Comparison of ENCODE assay signal across 17 mouse cellular contexts in genomic region chr15:27671612-27672245, GRCm38 (mm10). TPM values are rescaled to one million over a fixed set of nuclear protein-coding genes. Genes with fewer than 3 reads are reported as not detected.
DNase-seq lines count a peak whose midpoint lies in the region; ATAC-seq and TF ChIP-seq lines count a peak whose summit lies in the region.
"Had no signal": no experiment of that assay in that cellular context is flagged by ENCODE, and none has a peak within 500 bp of the region (broad histone marks: within the 10 kb centered on the region; RNA-seq: fewer than 3 reads in every experiment).

No protein-coding gene starts in this region.

- no peak for TF ChIP-seq RAD21 in MEL (IDR thresholded peaks at IDR 0.05; ENCODE audit: low read depth, low read length)

- H3K9ac ChIP-seq in liver, embryonic 11.5 days (ENCODE audit: low read depth, low read length) = no peak overlapping the region
- H3K9ac ChIP-seq in MEL (ENCODE audit: control insufficient read depth, low read depth, low read length, poor library complexity, severe bottlenecking) = peak overlapping the region; percentile 15
- no peak overlapping the region for H3K9ac ChIP-seq in liver, embryonic 12.5 days
- H3K9ac ChIP-seq: hindbrain, embryonic 15.5 days; limb, embryonic 15.5 days; midbrain, embryonic 12.5 days; neural tube, embryonic 12.5 days had no signal

- no peaks in the 10 kb centered on the region for H3K9me3 ChIP-seq in liver, embryonic 11.5 days (ENCODE audit: control insufficient read depth, low read length)
- no peaks in the 10 kb centered on the region for H3K9me3 ChIP-seq in MEL (replicated peaks; ENCODE audit: insufficient read depth, low read length)
- H3K9me3 ChIP-seq in liver, embryonic 12.5 days (replicated peaks) = no peaks in the 10 kb centered on the region
- H3K9me3 ChIP-seq: G1E; hindbrain, embryonic 15.5 days; limb, embryonic 15.5 days; midbrain, embryonic 12.5 days; neural tube, embryonic 12.5 days had no signal

- peaks cover 17% of the 10 kb centered on the region for H3K4me1 ChIP-seq in liver, embryonic 11.5 days (replicated peaks; ENCODE audit: control insufficient read depth, insufficient read depth, low read length)
- H3K4me1 ChIP-seq in MEL (ENCODE audit: control insufficient read depth in 1 of 2, insufficient read depth in 2 of 2, low read length in 2 of 2) = peaks cover 24 to 34% of the 10 kb centered on the region in 2 experiments
- peaks cover 44% of the 10 kb centered on the region for H3K4me1 ChIP-seq in liver, embryonic 12.5 days
- H3K4me1 ChIP-seq: limb, embryonic 15.5 days; neural tube, embryonic 12.5 days had no signal

- DNase-seq in liver, embryonic 11.5 days (ENCODE audit: low spot score) = no peak
- no peak for DNase-seq in liver
- DNase-seq in MEL (ENCODE audit: low read depth, low spot score) = peak; percentile 84
- DNase-seq in right cerebral cortex, postnatal 4 days = no peak
- DNase-seq in right cerebral cortex, postnatal 14 days = no peak
- DNase-seq in kidney, adult 11 months = no peak
- DNase-seq: cerebellum, adult 11-12 months; gastrocnemius, postnatal 14 days; kidney, adult 8-10 months had no signal

- H3K27me3 ChIP-seq in liver, embryonic 11.5 days (replicated peaks; ENCODE audit: control insufficient read depth, insufficient read depth, low read length) = no peaks in the 10 kb centered on the region
- H3K27me3 ChIP-seq in MEL (ENCODE audit: control insufficient read depth in 1 of 2, insufficient read depth in 2 of 2, low read length in 2 of 2) = no peaks in the 10 kb centered on the region
- H3K27me3 ChIP-seq in liver, embryonic 12.5 days (replicated peaks) = no peaks in the 10 kb centered on the region
- H3K27me3 ChIP-seq: hindbrain, embryonic 15.5 days; limb, embryonic 15.5 days; neural tube, embryonic 12.5 days had no signal

- H3K36me3 ChIP-seq in liver, embryonic 11.5 days (ENCODE audit: control insufficient read depth, insufficient read depth, low read length) = no peaks in the 10 kb centered on the region
- H3K36me3 ChIP-seq in MEL (ENCODE audit: control insufficient read depth in 1 of 2, insufficient read depth in 2 of 2, low read length in 2 of 2) = peaks cover 0 to 24% of the 10 kb centered on the region in 2 experiments; a peak in 2 of 4 replicates
- H3K36me3 ChIP-seq in liver, embryonic 12.5 days = no peaks in the 10 kb centered on the region
- H3K36me3 ChIP-seq: G1E; hindbrain, embryonic 15.5 days; limb, embryonic 15.5 days; midbrain, embryonic 12.5 days; neural tube, embryonic 12.5 days had no signal

- H3K27ac ChIP-seq in liver, embryonic 11.5 days (ENCODE audit: low read depth, low read length) = no peak overlapping the region
- H3K27ac ChIP-seq in MEL (ENCODE audit: control insufficient read depth, low read depth, low read length) = peak overlapping the region; percentile 18
- H3K27ac ChIP-seq in liver, embryonic 12.5 days = no peak overlapping the region
- H3K27ac ChIP-seq: hindbrain, embryonic 15.5 days; limb, embryonic 15.5 days; midbrain, embryonic 12.5 days; neural tube, embryonic 12.5 days had no signal

- no peaks in the 10 kb centered on the region for H3K79me2 ChIP-seq in MEL (ENCODE audit: control insufficient read depth, insufficient read depth, low read length, poor library complexity)

- no peak for TF ChIP-seq CTCF in MEL (IDR thresholded peaks at IDR 0.05 in 2 of 3, conservative IDR thresholded peaks at IDR 0.05 in 1 of 3; ENCODE audit: control insufficient read depth in 1 of 3, insufficient read depth in 1 of 3, low read depth in 2 of 3, low read length in 3 of 3, poor library complexity in 1 of 3, severe bottlenecking in 1 of 3)

- WGBS in liver, embryonic 11.5 days = 59% methylated on average over 10 of the region's 10 CpGs
- WGBS in liver, embryonic 12.5 days (ENCODE audit: insufficient replicate concordance) = 27% methylated on average over 10 of the region's 10 CpGs

- 0 out of 2 replicates have a peak, but pooled peaks have one; percentile 6 for ATAC-seq in liver, embryonic 11.5 days (replicated peaks; ENCODE audit: low FRiP score)
- peak; percentile 25; the same call in 1 of the 2 replicates for ATAC-seq in liver, embryonic 12.5 days
- ATAC-seq in megakaryocyte-erythroid progenitor cell, adult 5-6 weeks (replicated peaks; ENCODE audit: low FRiP score, low TSS enrichment, poor library complexity, severe bottlenecking) = 0 out of 2 replicates have a peak, but pooled peaks have one; percentile 12

- TF ChIP-seq EP300 in MEL (IDR thresholded peaks at IDR 0.05; ENCODE audit: low read depth in 1 of 2, low read length in 2 of 2) = peak; percentile 83 to 86

- TF ChIP-seq POLR2A in MEL (IDR thresholded peaks at IDR 0.05; ENCODE audit: control insufficient read depth in 1 of 2, insufficient read depth in 1 of 2, low read depth in 1 of 2, low read length in 2 of 2, poor library complexity in 1 of 2) = 0 out of 4 replicates have a peak, but pooled peaks of 1 of the 2 experiments have one; percentile 4

- no peak overlapping the region for H3K4me2 ChIP-seq in liver, embryonic 11.5 days
- H3K4me2 ChIP-seq in liver, embryonic 12.5 days = peak overlapping the region; percentile 34; the same call in 1 of the 2 replicates
- H3K4me2 ChIP-seq: hindbrain, embryonic 15.5 days; limb, embryonic 15.5 days; midbrain, embryonic 12.5 days; neural tube, embryonic 12.5 days had no signal

- H3K4me3 ChIP-seq in liver, embryonic 11.5 days (ENCODE audit: low read depth, low read length) = no peak overlapping the region
- peak overlapping the region; percentile 22 to 60 for H3K4me3 ChIP-seq in MEL (ENCODE audit: control insufficient read depth in 1 of 2, insufficient read depth in 1 of 2, low read depth in 2 of 2, low read length in 2 of 2)
- H3K4me3 ChIP-seq in liver, embryonic 12.5 days = no peak overlapping the region
- H3K4me3 ChIP-seq: erythroblast, embryonic 14.5 days; hindbrain, embryonic 15.5 days; limb, embryonic 15.5 days; midbrain, embryonic 12.5 days; neural tube, embryonic 12.5 days had no signal

TF ChIP-seq in MEL, 35 proteins besides CTCF, POLR2A, EP300 and RAD21:
- TF ChIP-seq TCF12 (IDR thresholded peaks at IDR 0.05; ENCODE audit: low read depth, low read length) (peak; percentile 83), HCFC1 (IDR thresholded peaks at IDR 0.05; ENCODE audit: low read depth, low read length) (no peak; the same call in 1 of the 2 replicates), CHD2 (IDR thresholded peaks at IDR 0.05; ENCODE audit: low read length) (no peak), GATA1 (IDR thresholded peaks at IDR 0.05; ENCODE audit: low read depth, low read length) (peak; percentile 89), TBP (IDR thresholded peaks at IDR 0.05; ENCODE audit: low read depth, low read length) (no peak), MAZ (IDR thresholded peaks at IDR 0.05; ENCODE audit: low read depth, low read length) (peak; percentile 43; the same call in 1 of the 2 replicates), BHLHE40 (IDR thresholded peaks at IDR 0.05; ENCODE audit: borderline replicate concordance, low read depth, low read length) (no peak), SIN3A (IDR thresholded peaks at IDR 0.05; ENCODE audit: low read length) (no peak), TAL1 (IDR thresholded peaks at IDR 0.05; ENCODE audit: low read length) (peak; percentile 64), RCOR1 (IDR thresholded peaks at IDR 0.05; ENCODE audit: low read depth, low read length) (peak; percentile 71; the same call in 1 of the 2 replicates), ETS1 (IDR thresholded peaks at IDR 0.05; ENCODE audit: low read depth, low read length) (peak; percentile 96), MYC (IDR thresholded peaks at IDR 0.05; ENCODE audit: low read depth, low read length) (0 out of 2 replicates have a peak, but pooled peaks have one; percentile 5)
TF ChIP-seq in MEL: peak in this region for 7.

RNA-seq across cellular contexts. Expression of gene Otulinl, which starts 9.7 kb away (rescaled TPM):
- polyA plus RNA-seq in liver, embryonic 11.5 days (2014; fragmentation: Nextera tagmentation; extraction: Ambion mirVana) = 13.4 and 14.7 TPM in 2 replicates
- 0.42 and 0.50 TPM in 2 replicates for total RNA-seq in MEL (2012; rRNA removed)
- polyA plus RNA-seq in MEL (2012; ENCODE audit: insufficient read depth in 1 of 2, insufficient read length in 2 of 2, low read depth in 1 of 2, low replicate concordance in 2 of 2, missing spikeins in 1 of 2) = under 1 TPM in 1 of 2 experiments, not detected in 1; 0.14 TPM
- polyA plus RNA-seq in liver, embryonic 12.5 days (2016; fragmentation: Nextera tagmentation; extraction: Ambion mirVana) = 7.6 and 8.7 TPM in 2 replicates
- total RNA-seq in megakaryocyte-erythroid progenitor cell, adult 5-6 weeks (2014; fragmentation: Nextera tagmentation) = 6.9 and 12.7 TPM in 2 replicates
- total RNA-seq in megakaryocyte-erythroid progenitor cell, adult 5-6 weeks (2017) = 3.6 and 4.0 TPM in 2 replicates
- total RNA-seq: G1E had no signal
- polyA plus RNA-seq: G1E had no signal

RNA-seq across cellular contexts. Expression of gene Otulin, which starts 41.2 kb away (rescaled TPM):
- polyA plus RNA-seq in liver, embryonic 11.5 days (2014; fragmentation: Nextera tagmentation; extraction: Ambion mirVana) = 45.9 and 47.5 TPM in 2 replicates
- total RNA-seq in MEL (2012; rRNA removed) = 64.2 and 65.5 TPM in 2 replicates
- 10 to 100 TPM in 1 of 2 experiments, not detected in 1; 70.6 TPM for polyA plus RNA-seq in MEL (2012; ENCODE audit: insufficient read depth in 1 of 2, insufficient read length in 2 of 2, low read depth in 1 of 2, low replicate concordance in 2 of 2, missing spikeins in 1 of 2)
- 33.1 and 35.0 TPM in 2 replicates for polyA plus RNA-seq in liver, embryonic 12.5 days (2016; fragmentation: Nextera tagmentation; extraction: Ambion mirVana)
- 36.3 and 51.2 TPM in 2 replicates for total RNA-seq in megakaryocyte-erythroid progenitor cell, adult 5-6 weeks (2014; fragmentation: Nextera tagmentation)
- 31.0 and 32.2 TPM in 2 replicates for total RNA-seq in megakaryocyte-erythroid progenitor cell, adult 5-6 weeks (2017)

Comparison
In these comparisons a context has a peak if more than half of its experiments do, and no peak if none do; other contexts are left out.
1. H3K4me3 ChIP-seq: peak in MEL (2 of 2); none in liver, embryonic 11.5 days (single experiment) and liver, embryonic 12.5 days (single experiment).
2. Peak in every context shown above with its lines, with median percentiles within 50 percentile points of each other: ATAC-seq.